Mouse (Mus musculus) G1E (cell line): ENCODE results near the gene Foxj2.

Source experiments
- CTCF ChIP-seq: IDR thresholded peaks from 2 replicates; pipeline ENCODE4 v1.5.1; 2012; ENCODE audit warnings: low read depth, low read length, inconsistent platforms, mixed read lengths
- GATA1 ChIP-seq: IDR thresholded peaks from 2 replicates; pipeline ENCODE4 v1.6.1; 2012; ENCODE audit warnings: borderline replicate concordance, low read length, inconsistent platforms, mixed read lengths
- GATA2 ChIP-seq: IDR thresholded peaks from 2 replicates; pipeline ENCODE4 v1.6.1; 2012; ENCODE audit warnings: low read depth, low read length, inconsistent platforms, borderline replicate concordance
- POLR2AphosphoS5 ChIP-seq: IDR thresholded peaks from 2 replicates; pipeline ENCODE4 v1.6.1; 2012; ENCODE audit warnings: low read depth, low read length, inconsistent platforms; ENCODE audit not compliant: insufficient replicate concordance

DNA sequence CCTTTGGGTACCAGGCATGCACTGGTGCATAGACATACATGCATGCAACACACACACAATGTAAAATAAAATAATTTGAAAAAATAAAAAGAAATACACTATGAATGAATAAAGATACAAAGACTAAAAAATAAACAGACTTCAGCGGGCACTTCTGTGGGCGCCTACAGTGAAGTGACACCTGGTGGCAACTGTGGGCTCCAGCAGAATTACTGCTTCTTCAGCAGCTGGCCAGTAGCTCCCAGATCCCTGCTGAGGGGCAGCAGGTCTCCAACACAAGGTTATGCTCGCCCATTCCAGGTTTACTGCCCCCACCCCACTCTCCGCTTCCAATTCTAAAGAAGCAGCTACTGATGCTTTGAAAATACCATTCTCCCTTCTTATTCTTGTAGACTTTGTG, 48.2 kb downstream of the Foxj2 start:
- no peak for TF ChIP-seq CTCF
- no peak for TF ChIP-seq GATA1
- TF ChIP-seq GATA2, result no peak
- TF ChIP-seq POLR2AphosphoS5, result no peak
